Mouse (Mus musculus) ES-Bruce4 (cell line): ENCODE measurements around the gene Atp2b4.

Experiments
- CTCF ChIP-seq: IDR thresholded peaks from one replicate; pipeline ENCODE4 v1.8.1; 2011; ENCODE audit warnings: low read depth, low read length
- EP300 ChIP-seq: IDR thresholded peaks from 2 replicates; pipeline ENCODE4 v1.6.1; 2011; ENCODE audit warnings: low read depth, low read length; ENCODE audit not compliant: insufficient read depth
- POLR2A ChIP-seq: IDR thresholded peaks from one replicate; pipeline ENCODE4 v1.8.1; 2011; ENCODE audit warnings: low read length; ENCODE audit not compliant: insufficient read depth

DNA sequence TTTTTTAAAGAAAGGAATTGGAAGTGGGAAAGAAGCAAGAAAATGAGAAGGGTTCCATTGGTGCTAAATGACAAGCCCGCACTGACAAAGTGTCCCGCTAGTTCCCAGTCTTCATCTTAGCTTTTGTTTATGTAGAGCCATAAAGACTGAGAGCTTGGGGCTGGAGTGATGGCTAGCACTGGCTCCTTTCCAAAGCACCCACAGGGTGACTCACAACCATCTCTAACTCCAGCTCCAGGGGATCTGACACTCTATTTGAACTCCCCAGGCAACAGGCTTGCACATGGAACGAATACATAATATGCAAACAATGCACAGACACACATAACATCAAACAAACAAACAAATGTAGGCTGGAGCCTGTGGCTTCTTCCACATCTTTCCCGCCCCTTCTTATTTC is 50.9 kb downstream of the Atp2b4 start:
- TF ChIP-seq CTCF, result no peak
- TF ChIP-seq POLR2A, result no peak
- TF ChIP-seq EP300, result no peak
